Mouse (Mus musculus) liver (tissue): ENCODE measurements around the gene Zkscan6.

Source experiments
- DNase-seq: peaks from one replicate; pipeline ENCODE4 v3.0.0-alpha.2; 2020; ENCODE audit warnings: mixed read lengths

Zkscan6 gene

DNA sequence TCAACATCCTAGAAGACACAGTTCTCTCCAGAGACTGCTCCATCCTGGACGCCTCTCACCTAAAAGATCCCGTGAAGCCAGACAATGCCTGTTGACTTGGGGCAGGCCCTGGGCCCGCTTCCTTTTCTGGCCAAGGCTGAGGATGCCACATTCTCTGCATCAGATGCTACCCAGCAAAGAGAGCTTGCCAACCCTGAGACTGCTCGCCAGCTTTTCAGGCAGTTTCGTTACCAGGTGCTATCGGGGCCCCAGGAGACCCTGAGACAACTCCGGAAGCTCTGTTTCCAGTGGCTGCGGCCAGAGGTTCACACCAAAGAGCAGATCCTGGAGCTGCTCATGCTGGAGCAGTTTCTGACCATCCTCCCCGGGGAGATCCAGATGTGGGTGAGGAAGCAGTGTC lies 7.4 kb downstream of the Zkscan6 start:
- no peak for DNase-seq

DNA sequence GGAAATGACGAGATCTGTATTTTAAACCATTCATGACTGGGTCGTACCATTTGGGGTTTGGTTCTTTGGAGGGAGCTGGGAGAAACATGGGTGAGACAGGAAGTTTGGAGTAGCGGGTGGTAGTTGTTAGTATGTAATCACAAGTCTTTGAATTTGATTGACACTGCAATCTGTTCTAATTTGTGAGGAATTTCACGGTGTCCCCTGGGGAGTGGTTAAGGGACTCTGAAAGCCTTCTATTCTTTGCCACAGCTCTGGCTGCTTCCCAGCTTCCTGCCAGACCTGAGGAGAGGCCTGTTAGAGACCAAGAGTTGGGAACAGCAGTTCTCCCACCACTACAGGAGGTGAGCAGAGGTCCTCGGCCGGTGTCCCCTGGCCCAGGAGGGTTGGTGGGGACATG lies 9.3 kb downstream of the Zkscan6 start:
- DNase-seq = no peak

DNA sequence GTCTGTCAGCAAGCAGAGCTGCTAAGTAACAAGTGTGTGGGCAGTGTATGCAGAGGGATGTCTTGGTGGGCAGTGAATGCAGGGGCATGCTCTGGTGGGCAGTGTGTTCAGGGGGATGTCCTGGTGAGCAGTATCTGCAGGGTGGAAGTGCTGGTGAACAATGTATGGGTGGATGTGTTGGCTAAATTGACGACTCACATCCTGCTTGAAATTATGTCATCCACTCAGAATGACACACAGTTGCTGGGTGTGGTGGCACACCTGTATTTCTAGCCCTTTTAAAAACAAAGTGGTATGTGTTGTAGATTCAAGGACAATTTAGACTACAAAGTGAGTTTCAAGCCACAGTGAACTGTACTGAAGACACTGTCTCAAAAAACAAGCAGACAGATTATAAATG lies 11.2 kb downstream of the Zkscan6 start:
- no peak for DNase-seq

DNA sequence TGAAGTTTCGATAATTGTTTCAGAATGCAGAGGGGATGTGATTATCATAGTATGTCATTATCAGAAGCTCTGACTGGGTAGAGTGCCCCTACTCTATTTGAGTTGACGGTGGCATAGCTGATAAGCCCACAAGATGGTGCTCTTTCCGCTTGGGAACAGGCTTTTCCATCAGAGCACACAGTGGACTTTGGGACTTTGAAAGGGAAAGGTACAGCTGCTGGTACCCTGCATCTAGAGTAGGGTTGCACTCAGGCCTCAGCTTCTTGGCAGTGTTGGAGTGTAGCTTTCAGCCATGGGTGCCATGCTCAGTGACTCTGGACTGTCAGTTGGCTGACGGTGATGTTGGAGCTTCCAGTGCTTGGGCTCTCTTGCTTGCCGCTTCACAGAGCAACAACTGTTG lies 13.3 kb downstream of the Zkscan6 start:
- DNase-seq = no peak

DNA sequence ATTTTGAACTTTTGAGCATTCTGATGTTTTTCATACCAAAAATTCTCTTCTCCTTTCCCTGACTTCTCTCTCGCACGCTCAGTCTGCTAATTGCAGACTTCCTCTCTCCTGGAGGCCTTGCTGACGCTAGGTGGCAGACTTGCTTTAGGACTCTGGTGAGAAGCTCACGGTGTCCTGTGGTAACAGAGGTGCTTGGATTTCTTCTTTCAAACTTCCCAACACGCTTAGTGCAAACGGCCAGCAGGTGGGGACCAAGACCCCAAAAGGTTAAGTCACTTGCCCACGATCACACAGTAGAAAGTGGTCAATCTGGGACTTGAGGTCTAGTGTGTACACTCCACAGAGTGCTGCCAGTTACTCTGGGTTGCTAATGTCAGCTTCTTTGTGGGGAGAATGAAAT lies 13.9 kb downstream of the Zkscan6 start:
- peak; percentile 63 for DNase-seq

DNA sequence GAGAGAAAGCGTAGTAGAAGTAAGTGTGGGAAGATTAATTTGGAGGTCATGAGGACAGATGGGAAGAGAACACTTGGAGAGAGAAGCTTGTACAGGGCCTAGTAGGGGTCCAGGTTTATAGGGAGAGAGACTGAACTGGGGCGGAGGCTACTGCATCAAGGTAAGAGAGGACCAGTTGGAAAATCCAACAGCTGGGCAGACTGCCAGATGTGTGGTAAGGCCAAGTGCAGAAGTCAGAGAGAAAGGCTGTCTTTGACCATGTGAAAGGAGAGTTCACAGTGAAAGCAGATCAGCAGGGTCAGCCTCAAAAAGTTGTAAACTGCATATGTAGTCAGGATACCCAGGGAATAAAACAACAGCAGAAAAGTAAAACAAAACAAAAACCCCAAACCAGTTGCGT lies 17.6 kb downstream of the Zkscan6 start:
- no peak for DNase-seq

DNA sequence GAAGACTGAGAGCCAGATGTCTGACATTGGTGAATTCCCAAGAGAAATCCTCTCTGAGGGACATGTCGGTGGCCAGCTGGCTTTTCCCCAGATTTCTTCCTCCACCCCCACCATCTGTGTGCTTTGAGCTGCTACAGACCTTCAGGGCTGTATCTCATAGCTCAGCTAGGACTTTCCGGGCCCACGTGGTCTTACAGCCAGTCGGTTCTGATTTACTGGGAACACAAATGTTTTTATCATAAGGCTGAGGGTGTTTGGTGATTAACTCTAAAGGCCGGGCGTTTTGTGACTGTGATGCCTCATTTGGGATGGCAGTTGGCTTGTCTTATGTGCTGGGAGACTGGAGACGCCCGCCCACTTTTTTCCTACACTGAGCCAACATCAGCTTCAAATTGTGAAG lies 32.0 kb downstream of the Zkscan6 start:
- peak; percentile 7 for DNase-seq

DNA sequence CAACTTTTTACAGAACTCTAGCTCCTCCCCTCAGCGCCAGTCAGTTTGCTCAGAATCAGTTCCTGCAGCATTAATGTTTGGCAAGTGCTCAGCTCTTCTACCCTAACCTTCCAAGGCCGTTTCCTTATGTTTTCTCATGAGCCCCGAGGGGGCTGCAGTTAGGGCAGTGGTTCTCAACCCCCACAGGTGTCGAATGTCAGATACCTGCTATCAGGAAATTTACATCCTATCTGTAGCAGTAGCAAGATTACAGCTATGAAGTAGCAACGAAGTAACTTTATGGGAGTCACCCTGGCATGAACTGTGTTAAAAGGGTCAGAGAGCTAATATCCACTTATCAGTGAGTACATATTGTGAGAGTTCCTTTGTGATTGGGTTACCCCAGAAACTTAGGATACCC lies 39.5 kb downstream of the Zkscan6 start:
- no peak for DNase-seq

DNA sequence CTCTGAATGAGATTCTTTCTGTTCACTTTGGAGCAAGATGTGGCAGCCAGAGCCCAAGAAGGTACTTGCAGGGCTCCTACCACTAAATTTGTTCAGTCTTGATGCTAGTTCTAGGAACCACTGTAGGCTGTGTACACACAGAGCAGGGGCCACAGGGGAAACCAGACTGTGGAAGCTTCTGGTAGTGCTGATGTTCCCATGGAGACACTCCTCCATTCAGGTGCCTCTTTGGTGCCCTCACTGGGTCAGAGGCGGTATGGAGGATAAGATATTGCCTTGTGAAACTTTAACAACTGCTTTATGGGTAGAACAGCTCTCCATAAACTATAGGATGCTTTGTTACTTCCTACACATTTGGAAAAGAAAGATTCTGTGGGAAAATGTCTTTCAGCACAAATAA lies 45.1 kb downstream of the Zkscan6 start:
- no peak for DNase-seq

DNA sequence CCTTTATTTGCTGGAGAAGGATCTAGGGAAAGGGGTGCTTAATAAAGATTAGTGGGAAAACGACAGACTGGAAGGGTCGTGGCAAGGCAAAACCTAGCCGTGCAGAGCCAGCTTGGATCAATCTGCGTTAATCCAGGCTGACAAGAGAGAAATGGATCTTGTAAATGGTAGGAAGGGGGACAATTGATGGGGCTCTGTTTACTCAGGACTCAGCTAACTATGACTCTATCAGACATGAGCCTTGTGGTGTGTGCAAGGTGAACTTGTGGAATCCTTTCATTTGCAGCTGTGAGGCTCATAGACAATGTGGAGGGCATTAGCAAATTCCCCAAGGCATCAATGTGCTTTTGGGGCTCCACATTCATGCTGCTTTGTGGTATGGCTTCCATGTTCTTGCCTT lies 54.5 kb downstream of the Zkscan6 start:
- no peak for DNase-seq

DNA sequence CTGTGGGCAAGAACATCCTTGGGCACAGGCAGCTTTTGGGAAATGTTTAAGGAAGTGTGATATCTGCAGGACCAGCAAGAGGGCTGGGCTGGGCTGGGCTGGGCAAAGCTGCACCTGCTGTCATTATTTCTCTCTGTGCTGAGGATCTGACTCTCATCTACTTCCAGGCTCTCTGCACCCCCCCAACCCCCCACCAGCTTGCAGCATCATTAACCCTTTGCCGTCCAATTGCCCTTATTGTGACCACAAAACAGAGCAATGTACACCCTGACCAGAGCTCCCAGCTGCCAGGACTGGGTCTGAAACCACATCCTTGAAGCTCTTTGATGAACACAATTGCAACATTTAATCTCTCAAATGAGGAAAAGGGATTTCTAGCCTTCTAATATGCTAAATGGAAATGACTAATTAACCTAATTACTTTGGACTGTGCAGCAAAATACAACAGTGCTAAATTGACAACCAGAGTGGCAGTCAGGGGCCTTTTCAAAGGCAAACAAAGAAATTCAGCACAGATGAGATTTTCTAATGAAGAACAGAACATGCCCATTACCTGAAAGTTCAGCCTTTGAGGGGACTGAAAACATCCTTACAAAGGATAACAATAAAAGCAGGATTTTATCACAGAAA lies 70.3 kb downstream of the Zkscan6 start:
- DNase-seq = no peak
